Mouse (Mus musculus) ovary, adult 18-20 months (tissue): Measurements from ENCODE around the gene Col11a2.

ENCODE experiments used
- DNase-seq: peaks from one replicate; pipeline ENCODE4 v3.0.0; 2022; ENCODE audit warnings: low spot score, mixed read lengths

Col11a2 gene

DNA sequence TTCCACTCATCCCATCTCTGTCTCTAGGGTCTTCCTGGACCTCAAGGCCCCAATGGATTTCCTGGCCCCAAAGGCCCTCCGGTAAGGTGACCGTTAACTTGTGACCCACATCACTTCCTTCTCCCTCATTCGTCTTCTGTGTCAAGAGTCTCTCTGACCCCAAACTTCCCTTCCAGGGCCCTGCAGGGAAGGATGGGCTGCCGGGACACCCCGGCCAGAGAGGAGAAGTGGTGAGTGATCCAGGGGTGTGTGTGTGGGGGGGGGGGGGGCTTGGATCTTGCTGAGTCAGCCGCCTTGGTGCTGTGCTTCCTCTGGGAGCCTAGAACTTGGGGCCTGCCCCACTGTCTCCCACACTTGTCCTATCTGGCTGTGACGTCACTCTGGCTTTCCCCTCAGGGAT lies 18.0 kb downstream of the Col11a2 start:
- DNase-seq: no peak

DNA sequence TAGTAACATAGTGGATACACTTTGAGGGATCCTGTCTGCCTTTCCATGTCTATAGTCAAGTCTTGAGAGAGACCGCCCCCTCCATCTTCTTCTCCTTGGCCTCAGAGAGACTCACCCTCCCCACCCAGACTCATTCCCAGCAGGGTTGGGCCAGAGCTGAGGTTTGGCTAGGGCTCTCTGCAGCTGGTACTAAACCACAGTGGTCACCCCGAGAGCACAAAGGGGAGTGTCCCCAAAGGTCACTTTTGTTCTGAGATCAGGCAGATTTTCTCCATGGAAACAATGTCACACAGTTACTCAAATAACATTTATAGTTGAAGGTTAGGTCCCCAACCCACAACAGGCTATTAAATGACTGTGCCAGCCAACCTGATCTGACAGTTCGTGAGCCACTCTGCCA lies 29.6 kb downstream of the Col11a2 start:
- no peak for DNase-seq

DNA sequence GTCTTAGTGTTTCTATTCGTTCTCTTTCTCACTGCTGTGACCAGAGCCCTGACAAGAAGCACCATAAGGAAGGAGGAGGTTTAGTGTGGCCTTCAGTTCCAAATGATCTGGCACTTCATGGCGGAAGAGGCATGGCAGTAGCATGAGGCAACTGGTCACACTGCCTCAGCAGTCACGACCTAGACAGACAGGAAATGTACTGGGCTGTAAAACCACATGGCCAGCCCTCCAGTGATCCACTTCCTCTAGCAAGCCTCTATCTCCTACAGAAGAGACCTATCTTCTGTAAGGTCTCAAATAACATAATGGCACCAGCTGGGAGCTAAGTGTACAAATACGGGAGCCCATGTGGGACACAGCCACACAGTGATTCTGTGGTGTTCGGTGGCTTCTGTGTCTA lies 32.9 kb downstream of the Col11a2 start:
- DNase-seq: no peak

DNA sequence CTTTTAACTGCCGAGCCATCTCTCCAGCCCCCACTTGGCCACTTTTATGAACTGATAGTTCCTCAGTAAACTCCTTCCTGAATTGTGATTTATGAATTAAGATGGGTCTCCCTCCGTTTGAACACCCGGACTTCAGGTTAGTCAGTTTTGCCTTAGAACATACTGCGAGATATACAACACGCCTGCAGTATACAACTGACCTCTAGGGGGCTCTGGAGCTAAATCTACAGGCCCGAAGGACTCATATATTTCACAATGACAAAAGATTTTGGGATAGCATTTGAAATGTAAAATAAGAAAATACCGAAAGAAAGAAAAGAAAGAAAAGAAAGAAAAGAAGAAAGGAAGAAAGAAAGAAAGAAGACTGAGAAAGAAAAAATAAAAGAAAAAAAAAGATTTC lies 36.0 kb downstream of the Col11a2 start:
- DNase-seq: no peak

DNA sequence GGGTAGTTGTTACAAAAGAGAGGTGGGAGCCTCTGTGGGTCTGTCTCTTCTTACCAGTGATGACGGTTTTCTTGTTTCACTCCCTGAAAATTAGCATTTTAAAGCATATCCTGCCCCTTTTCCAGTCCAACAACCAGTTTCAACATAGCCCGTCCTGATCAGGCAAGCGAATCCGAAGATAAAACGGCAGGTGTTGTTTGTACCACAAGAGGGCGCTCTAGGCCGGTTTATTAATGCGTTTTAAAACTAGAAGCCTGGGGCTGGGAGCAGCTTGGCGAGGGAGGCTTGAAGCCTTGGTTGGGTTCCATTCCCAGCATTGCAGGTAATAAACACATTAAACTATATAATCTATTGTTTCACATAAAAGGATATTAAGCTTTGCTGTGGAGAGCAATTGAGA lies 38.3 kb downstream of the Col11a2 start:
- no peak for DNase-seq

DNA sequence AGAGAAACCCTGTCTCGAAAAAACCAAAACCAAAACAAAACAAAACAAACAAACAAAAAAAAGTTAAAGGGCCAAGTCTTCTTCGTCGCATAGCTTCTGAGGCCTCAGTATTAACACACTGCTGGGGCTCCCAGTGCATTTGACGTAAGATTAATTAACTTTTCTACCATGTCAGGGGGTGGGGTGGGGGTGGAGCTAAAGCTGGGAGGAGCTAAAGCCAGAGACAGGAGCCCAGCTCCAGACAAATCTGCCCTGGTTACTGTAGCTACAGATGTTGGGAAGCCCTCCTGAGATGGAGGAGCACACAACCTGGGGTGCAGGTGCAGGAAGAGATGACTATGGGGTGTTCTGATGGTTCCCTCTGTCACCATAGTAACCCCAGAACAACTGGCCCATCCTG lies 38.9 kb downstream of the Col11a2 start:
- no peak for DNase-seq

DNA sequence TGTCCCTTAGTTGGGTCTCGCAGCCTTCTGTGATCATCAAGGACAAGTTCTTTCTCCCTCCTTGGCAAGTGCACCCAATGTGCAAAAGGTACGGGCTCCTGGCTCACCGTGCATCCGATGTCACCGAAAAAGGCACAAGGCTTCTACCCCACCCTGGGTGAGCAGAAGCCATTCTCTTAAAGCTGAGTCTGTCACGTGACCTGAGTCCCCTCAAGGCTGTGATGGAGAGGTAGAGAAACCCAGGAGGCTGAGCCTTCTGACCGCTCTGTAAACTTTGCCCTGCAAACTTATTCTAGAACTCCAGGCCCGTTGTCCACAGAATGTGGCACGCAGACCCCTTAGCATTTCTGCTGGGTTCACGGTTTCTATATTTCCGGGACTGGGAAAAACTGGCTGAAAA lies 39.8 kb downstream of the Col11a2 start:
- DNase-seq: no peak

DNA sequence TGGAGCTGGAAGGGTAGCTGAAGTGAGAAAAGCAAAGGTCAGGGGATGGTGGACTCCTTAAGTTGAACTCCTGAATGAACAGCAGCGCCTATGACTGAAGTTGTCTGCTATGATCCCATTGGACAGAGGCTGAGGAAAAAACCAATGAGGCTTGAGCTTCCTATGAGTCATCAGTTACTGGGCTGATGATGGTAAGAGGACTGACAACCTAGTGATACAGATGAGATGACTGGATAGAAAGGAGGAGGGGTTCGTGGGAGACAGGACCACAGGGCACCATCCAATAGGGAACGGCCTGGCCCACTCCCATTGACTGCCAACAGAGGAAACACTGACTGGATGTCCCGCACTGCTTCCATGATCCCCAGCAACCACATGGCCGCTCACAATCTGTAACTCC lies 40.4 kb downstream of the Col11a2 start:
- DNase-seq: no peak

DNA sequence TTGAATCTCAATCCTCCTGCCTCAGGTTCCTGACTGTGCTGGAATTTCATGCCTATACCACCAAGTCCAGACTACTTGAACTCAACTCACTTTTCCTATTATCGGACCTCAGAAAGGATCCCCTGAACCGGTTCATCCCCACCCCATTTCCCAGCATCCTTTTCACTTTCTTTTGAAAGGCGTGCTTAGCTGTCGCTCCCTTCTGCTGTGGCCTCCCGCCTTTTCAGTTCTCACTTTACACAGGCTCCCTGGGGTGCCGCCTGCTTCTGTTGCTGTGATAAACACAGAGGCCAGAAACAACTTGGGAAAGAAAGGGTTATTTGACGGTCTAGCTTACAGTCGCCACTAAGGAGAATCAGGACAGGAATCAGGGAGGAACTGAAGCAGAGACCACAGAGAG lies 43.9 kb downstream of the Col11a2 start:
- DNase-seq: no peak

DNA sequence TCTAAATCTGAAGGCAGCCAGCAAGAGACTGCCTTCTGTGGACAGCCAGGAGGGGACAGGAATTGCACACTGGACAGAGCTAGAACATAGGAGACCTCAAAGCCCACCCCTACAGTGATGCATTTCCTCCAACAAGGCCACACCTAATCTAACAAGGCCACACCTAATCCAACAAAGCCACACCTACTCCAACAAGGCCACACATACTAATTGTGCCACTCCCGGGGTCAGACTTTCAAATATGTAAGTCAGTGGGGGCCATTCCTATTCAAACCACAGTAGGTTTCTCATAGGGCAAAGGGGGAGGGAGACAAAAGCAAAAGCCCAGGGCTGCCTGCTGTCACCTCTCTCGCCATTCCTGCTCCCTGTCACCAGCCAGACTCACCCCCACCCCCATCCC lies 48.1 kb downstream of the Col11a2 start:
- DNase-seq: no peak

DNA sequence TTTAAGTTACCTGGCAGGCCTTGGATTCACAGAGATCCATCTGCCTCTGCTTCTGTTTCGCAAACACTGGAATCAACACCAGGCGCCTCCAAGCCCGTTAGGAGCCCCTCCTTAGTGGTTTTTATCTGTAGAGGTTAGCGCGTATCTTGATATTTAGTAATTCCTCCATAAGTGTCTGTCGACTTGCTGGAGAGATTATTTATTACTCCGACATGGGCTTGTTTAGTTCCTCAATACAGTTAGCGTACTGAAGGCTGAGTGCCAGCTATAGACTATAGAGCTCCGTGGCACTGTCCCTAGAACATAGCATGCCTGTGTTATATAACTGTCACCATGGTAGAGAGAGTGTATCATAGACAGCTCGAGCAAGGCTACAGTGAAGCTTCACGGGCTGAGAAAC lies 48.9 kb downstream of the Col11a2 start:
- no peak for DNase-seq

DNA sequence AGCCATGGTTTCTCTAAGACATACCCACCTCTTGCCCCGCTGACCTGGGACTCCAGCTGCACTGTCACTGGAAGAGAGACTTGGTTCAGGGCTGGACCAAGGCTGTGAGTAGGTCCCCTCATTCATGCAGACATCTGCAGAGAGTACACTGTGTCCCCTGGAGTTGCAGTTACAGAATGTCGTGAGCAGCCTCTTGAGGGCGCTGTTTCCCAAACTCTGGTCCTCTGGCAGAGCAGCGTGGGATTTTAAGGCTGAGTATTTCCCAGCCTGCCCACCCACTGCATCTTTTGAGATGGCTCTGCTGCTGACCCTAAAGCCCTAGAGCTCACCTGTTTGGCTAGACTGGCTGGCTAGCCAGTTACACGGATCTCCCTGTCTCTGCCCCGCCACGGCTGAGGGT lies 51.7 kb downstream of the Col11a2 start:
- DNase-seq: no peak

DNA sequence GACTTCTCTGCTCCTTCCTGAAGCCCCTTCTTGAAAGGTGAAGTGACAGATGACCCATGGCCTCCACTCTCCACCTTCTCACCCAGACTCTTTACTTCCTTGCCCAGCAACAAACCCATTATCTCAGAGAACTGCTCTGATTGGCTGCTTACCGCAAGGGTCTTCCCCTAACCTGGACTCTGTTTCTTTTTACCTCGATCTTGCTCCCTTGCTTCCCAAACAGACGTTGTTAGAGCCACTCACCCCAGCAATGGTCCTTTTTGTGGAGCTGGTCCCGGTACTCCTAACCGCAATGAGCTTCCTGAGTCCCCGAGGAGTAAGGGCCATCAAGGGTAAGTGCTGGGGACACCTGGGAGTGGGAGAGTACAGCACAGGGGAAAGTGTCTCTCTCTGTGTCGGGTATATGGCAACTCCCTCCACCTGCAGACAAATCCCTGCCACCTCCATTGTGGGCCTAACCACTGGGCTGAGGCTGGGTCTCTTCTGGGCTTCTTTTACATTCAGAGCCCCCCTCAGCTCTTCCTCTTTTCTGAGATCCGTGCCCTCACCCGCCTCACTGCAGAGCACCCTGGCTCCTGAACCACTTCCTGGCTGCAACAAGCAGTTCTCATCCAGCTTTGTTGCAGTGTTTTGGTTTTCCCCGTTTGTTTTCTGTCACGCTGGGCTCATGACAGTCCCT lies 53.1 kb downstream of the Col11a2 start, which contains the start of gene H2-Oa:
Gene H2-Oa, plus strand, starts transcription at position 144 of the 679 bp plus-strand sequence.
- no peak for DNase-seq

DNA sequence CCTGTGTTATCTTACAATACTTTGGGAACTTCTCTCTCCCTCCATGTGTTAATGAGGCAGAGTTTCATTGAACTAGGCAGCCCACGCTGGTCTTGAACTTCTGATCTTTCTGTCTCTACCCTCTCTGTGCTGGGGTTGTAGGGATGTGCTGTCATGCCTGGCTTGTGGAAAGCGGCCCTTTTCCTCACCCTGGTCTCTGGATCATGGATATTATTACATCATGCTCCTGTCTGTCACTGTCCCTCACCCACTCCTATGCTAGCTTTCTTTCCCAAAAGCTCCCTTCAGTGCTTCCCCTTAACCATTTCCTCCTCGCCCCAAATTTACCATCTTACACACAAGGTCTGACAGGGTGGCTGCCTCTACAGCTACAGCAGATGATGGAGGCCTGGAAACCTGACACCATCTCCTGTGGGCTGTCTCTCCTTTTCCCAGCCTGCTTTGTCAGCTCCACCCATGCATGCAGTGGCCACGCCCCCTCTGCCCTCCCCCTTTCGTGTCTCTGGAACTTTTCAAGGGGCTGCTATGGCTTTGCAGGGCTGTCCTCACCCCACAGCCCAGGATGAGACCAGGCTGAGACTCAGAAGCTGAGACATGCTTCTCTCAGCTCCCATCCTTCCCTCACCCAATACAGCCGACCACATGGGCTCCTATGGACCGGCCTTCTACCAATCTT lies 54.1 kb downstream of the Col11a2 start:
- no peak for DNase-seq

DNA sequence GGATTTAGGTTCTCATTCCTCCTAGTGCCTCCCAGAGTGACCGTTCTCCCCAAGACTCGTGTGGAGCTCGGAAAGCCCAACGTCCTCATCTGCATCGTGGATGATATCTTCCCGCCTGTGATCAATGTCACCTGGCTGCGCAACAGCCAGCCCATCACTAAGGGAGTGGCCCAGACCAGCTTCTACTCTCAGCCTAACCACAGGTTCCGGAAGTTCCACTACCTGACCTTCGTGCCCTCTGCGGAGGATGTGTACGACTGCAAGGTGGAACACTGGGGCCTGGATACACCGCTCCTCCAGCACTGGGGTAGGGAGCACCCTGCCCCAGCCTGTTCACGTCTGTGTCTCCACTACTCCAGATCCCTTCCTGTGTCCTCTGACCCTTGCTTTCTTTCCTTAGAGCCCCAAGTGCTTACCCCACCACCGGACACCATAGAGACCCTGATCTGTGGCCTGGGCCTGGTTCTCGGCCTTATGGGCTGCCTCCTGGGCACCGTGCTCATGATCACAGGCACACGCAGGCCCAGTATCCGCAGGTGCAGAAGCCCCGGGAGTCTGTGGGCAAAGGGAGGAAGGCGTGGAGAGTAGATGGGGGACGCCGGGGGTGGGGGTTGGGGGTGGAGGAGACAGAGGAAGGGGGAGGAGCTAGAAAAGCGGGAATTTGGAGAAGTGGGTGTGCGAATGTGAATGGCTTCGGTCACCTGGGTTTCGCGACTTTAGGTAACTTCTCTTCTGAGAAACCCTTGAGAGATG lies 55.2 kb downstream of the Col11a2 start:
- no peak for DNase-seq

DNA sequence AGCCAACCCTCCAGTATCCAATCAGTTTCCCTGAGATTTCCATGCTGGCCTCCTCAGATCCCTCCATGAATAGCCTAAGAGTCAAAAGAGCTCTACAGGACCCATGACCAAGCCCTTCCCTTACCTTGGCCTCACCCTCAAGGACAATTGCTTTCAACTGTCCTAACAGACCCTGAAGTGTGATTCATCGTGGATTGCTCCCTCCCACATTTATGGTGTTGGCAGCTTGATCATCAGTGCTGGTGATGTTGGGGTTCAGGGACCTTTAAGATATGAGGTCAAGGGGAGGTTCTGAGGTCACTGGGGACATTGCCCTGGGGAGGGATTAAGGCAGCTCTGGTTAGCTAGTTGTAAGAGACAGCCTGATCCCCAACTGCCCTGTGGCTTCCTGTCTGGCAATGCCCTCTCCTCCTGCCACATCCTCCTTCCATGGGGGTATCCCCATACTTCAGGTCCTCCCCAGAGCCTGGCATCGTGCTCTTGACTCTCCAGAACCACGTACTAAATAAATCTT lies 57.3 kb downstream of the Col11a2 start:
- no peak for DNase-seq

DNA sequence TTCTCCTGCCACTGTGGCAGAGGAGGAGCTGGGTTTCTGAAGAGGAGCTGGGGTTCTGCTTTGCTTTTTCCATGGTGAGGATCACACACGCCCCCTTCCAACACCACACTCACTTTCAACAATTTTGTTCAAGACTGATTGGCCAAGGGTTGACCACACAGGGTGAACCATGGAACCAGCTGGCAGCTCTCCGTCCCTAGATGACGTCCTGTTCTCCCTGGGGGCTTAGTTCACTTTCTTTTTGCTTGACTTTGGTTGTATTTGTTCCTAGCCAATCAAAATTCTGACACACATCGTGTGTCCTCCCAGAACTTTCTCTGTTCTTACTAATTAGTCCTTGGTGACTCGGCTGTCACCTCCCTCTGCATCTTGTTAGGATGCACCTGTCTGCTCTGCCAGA lies 58.0 kb downstream of the Col11a2 start:
- DNase-seq: no peak

DNA sequence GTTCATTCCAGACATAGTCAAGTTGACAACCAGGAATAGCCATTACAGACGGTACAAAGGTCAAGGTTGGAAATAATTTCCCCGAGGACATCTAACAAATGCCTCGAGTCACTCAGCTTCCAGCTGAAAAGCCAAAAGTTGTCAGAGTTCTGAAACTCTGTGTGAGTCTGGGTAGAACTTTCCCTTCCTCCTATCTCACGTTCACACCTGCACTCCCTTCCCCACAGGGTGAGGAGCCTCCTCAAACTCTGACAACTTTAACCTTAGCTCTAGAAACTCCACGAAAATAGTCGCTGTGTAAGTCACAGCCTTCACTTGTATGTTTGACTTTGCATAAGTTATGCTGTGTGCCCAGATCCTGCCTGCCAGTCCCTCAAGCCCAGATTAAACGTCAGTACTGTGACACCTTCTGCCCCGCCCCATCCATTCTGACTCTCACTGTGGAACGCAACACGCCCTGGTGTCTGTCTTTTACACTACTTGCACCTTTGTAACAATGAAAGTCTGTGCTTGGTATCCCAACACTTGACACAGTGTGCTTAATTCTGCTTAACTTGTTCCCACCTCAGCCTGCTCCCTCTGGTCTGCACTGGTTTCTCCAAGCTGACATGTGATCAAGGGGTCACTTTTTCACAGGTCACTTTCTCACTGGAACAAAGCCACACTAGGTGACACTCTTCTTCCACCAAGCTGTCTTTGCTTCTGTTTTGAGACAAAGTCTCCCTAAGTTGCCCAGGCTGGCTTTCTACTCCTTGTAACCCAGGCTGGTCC lies 59.7 kb downstream of the Col11a2 start:
- no peak for DNase-seq

DNA sequence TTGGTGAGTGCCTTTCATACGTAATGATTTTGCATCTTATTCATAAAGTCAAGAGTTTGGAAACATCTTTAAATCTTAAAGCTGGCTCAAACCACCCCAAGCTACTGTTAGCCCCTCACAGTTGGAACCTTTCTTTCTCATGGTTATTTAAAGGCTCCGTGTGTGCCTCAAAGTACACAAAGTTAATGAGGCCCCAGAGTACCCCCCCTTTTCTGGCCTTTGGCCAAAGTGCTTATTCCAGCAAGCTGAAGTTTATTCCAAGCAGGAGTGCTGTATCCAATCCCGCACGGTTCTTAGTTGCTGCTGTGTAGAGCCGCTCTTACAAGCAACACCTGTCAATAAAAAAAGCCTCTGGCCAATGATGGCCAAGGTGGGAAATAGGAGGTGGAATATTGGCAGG lies 60.3 kb downstream of the Col11a2 start:
- no peak for DNase-seq

DNA sequence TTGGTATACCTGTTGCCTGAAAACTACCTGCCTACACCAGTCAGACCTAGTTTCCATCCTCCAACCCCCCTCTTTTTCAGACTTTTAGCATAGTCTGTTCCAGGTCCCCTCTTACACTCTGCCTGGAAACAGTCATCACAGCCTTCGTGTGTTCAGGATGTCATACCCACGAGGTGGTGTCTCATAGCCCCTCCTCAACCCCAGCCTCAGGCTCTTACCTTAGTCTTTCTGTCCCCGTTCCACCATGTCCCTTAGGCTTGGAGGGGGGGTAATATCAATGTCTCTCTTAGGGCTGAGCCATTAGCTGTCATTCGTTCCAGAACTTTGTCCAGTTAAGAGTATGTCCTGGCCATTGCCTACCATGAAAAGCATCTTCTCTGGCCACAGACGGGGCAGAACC lies 61.9 kb downstream of the Col11a2 start:
- no peak for DNase-seq

DNA sequence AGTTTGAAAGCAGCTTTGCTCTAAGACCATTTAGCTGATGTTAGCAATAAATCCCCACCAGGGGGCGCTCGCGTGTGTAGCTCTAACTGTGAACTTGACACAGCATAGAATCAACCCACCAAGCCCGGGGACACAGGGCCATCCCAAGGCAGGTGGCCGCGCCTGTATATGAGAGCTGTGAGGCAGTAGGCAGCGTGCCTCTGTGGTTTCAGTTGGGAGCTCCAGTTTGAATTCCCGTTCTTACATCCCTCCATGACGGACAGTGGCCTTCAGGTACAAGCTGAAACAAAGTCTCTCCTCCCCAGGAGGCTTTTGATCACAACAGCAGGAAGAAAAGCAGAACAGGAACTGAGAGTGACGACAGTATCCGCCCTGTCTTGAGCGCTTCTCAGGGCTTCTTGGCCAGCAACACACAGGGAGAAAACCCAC lies 62.4 kb downstream of the Col11a2 start:
- peak; percentile 71 for DNase-seq

DNA sequence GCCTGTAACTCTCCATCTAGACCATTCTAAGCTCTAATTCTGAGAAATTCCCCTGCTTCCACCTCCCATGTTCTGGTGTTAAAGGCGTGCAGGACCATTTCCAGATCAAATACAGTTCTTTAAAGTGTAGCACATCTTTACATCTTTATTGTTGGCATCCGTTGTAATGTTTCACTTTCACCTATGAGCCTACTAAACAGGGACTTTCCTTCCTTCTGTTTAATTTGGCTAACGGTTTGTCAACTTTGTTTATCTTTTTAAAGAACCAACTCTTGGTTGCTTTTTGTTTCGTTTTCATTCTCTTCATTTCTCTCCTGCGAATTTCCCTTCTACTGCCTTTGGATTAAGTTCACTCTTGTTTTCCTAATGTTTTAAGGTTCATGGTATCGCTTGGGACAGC lies 63.6 kb downstream of the Col11a2 start:
- DNase-seq: no peak
